Mouse (Mus musculus): ENCODE results near the gene Diexf. TPM values are rescaled to one million over a fixed set of nuclear protein-coding genes. Genes with fewer than 3 reads are reported as not detected.

The Diexf gene
- polyA plus RNA-seq (2012; fragmentation: generic; extraction: Trizol) = 1 to 10 TPM; 3.4 to 7.7 TPM

DNA sequence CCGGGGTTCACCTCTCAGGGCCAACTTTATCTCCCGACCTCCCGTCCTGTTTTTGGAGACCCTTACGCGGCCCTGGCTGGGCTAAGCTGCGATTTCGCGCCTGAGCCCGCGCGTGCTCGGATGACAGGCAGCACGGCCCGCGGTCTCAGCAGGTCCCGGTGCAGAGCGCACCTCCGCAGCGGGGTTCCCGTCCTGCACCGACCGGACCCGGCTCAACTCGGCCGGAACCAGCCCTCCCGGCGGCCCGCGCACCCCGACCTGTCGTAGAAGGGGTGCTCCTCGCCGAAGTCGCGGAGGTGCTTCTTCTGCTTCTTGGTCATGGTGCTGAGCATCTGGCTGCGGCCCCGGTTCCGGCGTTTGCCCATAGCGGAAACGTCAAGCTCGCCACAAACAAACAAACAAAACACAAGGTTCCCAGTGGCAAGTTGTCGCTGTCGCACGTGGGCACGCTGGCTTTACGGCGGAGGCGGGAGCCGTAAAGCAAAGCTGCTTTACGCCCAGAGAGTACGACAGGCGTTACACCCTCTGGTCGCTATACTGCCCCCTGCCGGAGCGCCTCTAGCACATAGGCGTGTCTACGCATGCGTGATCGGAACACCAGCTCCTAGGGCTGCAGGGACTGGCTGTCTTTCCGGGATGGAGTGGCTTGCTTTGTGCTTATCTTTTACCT is at the start of gene Diexf:
Gene Diexf, minus strand, starts transcription at position 487 of the 670 bp plus-strand sequence.

DNA sequence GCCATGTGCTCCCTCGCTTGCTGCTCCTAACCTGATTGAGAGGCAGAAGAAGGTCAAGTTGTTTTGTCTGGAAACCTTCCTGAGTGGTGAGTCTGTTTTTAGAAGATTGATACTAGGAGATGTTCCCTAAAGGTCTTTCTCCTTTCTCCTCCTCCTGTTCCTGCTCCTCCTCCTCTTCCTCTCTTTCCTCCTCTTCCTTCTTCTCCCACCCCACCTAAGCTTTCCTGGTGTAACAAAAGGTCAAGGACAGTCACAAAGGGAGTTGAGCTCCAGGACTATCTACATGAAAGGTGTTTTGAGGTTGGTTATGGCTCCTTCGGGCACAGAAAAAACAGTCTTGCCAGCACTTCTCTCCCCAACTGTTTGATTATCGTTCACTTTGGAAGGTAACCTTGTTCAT is 37.7 kb upstream of the Diexf start, which contains the start of gene A130010J15Rik:
Gene A130010J15Rik, plus strand, starts transcription at position 301 of the 400 bp plus-strand sequence.

GRCm38 (mm10) chr1:193152872-193153271 is 22.8 kb upstream of the Diexf start, which contains the start of gene Irf6:
Irf6 (plus strand) TSS chr1:193153111.

Other genes starting within 250 kb of the Diexf start
- gene Syt14, start 94.5 kb downstream of the Diexf start, polyA plus RNA-seq (2012; fragmentation: generic; extraction: Trizol) = not detected
- gene Irf6, start 22.8 kb upstream of the Diexf start, polyA plus RNA-seq (2012; fragmentation: generic; extraction: Trizol) = under 1 TPM in 1 of 2 experiments, not detected in 1; 0.04 TPM
- gene A130010J15Rik, start 37.8 kb upstream of the Diexf start, polyA plus RNA-seq (2012; fragmentation: generic; extraction: Trizol) = 1 to 10 TPM in 1 of 2 experiments, under 1 TPM in 1; 0.42 to 3.0 TPM
- under 1 TPM in 1 of 2 experiments, not detected in 1; 0.35 TPM for gene Traf3ip3, start 71.4 kb upstream of the Diexf start, polyA plus RNA-seq (2012; fragmentation: generic; extraction: Trizol)
- under 1 TPM; 0.14 to 0.54 TPM for gene Lamb3, start 77.4 kb upstream of the Diexf start, polyA plus RNA-seq (2012; fragmentation: generic; extraction: Trizol)
- gene Hsd11b1, start 133.8 kb upstream of the Diexf start, polyA plus RNA-seq (2012; fragmentation: generic; extraction: Trizol) = under 1 TPM in 1 of 2 experiments, not detected in 1; 0.96 TPM
- 1 to 10 TPM in 1 of 2 experiments, not detected in 1; 2.2 TPM for gene G0s2, start 142.9 kb upstream of the Diexf start, polyA plus RNA-seq (2012; fragmentation: generic; extraction: Trizol)
- gene Camk1g, start 240.0 kb upstream of the Diexf start, polyA plus RNA-seq (2012; fragmentation: generic; extraction: Trizol) = 1 to 10 TPM in 1 of 2 experiments, under 1 TPM in 1; 0.01 to 3.6 TPM

Data from C3H10T1/2 (cell line).